Mouse (Mus musculus) midbrain, embryonic 15.5 days (tissue): Measurements from ENCODE around the gene Slit3. TPM values are rescaled to one million over a fixed set of nuclear protein-coding genes. Genes with fewer than 3 reads are reported as not detected.
A peak's percentile ranks its signal among the peaks of the same experiment; 100 is the strongest.

Source experiments
- ATAC-seq: fragments of 200-750 bp; cut with Nextera tagmentation; replicated peaks from 2 replicates; pipeline ENCODE4 v1.8.0; 2017; ENCODE audit warnings: moderate TSS enrichment
- H3K27ac ChIP-seq: fragments of 300-500 bp; sonication (generic); 2 replicates; pipeline ENCODE4 v1.5.1; 2015; ENCODE audit warnings: mild to moderate bottlenecking, inconsistent platforms
- H3K27me3 ChIP-seq: fragments of 300-500 bp; sonication (generic); replicated peaks from 2 replicates; pipeline ENCODE4 v1.6.1; 2015; ENCODE audit warnings: inconsistent platforms
- H3K36me3 ChIP-seq: fragments of 300-500 bp; sonication (generic); replicated peaks from 2 replicates; pipeline ENCODE4 v1.6.1; 2015; ENCODE audit warnings: inconsistent platforms
- H3K4me1 ChIP-seq: fragments of 300-500 bp; sonication (generic); 2 replicates; pipeline ENCODE4 v1.6.1; 2015; ENCODE audit warnings: inconsistent platforms
- H3K4me2 ChIP-seq: fragments of 300-500 bp; sonication (generic); 2 replicates; pipeline ENCODE4 v1.6.1; 2015; ENCODE audit warnings: inconsistent platforms, mild to moderate bottlenecking, moderate library complexity
- H3K4me3 ChIP-seq: fragments of 300-500 bp; sonication (generic); 2 replicates; pipeline ENCODE4 v1.5.1; 2015; ENCODE audit warnings: mild to moderate bottlenecking, inconsistent platforms
- H3K9ac ChIP-seq: fragments of 300-500 bp; sonication (generic); 2 replicates; pipeline ENCODE4 v1.6.1; 2015; ENCODE audit warnings: mild to moderate bottlenecking, inconsistent platforms
- H3K9me3 ChIP-seq: fragments of 300-500 bp; sonication (generic); 2 replicates; pipeline ENCODE4 v1.6.1; 2016; ENCODE audit warnings: inconsistent platforms
- WGBS: fragments of 180-500 bp; shearing (Covaris S2); methylation state at CpG from one replicate; pipeline ENCODE4 v1.1.7; 2015; ENCODE audit warnings: mixed read lengths; 5-methylcytosine and 5-hydroxymethylcytosine counted together
- polyA plus RNA-seq: library from polyadenylated mRNA; unstranded; fragments of >200 nt; fragmentation: Nextera tagmentation; extraction: Ambion mirVana; gene quantifications from 2 replicates; pipeline ENCODE4 v1.2.1, GENCODE M21; 2015

Gene Slit3
- polyA plus RNA-seq, 1 experiment from 2014 or later, result 5.9 TPM

DNA sequence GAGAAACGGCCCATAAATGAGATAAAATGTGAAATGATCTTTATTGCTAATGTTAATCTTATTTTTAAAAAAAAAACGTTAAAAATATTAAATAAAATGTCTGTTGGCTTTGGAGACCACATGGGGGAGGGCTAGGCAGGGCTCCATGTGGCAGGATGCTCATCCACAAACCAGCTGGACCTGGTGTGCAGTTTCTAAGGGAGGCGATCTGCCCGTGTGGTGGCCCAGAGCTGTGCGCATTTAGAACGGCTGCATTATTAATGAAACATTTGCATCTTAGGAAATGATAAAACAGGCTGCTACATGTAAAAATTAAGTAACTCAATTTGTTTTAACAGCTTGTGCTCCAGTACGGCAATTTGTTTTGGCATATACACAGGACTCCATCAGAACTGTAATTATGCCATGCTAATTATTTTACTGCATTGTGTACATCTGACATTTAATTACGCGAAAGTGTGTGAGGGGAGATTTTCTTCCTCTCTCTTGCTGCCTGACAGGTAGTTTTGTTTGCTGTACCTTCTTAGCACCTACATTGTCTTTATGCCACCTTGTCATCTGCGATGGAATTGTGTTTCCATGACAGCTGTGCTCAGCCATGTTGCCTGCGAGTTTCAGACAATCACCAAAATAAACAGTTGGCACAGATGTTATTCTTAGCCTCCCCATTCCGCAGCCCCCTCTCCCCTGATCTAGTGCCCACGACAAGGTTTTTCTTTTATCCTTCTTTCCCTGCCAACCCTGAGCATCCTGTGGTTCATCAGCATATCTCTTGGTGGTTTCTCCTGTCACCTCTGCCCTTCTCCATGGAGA is 165.8 kb downstream of the Slit3 start:
- 0 out of 2 replicates have a peak, but pooled peaks have one; percentile 27 for ATAC-seq
- Histone ChIP-seq H3K4me1 (peaks cover 16% of the 10 kb centered on the region), H3K27me3 (no peaks in the 10 kb centered on the region), H3K4me2 (no peak overlapping the region), H3K9ac (no peak overlapping the region), H3K9me3 (no peaks in the 10 kb centered on the region), H3K27ac (no peak overlapping the region), H3K4me3 (no peak overlapping the region), H3K36me3 (no peaks in the 10 kb centered on the region)
- 60% methylated on average over 13 of the region's 13 CpGs for WGBS

- H3K9me3 ChIP-seq, result no peaks in the 10 kb centered on the region
- H3K9ac ChIP-seq, result no peak overlapping the region
- H3K4me1 ChIP-seq, result peaks cover 14% of the 10 kb centered on the region
- H3K27me3 ChIP-seq, result no peaks in the 10 kb centered on the region
- H3K27ac ChIP-seq, result no peak overlapping the region
- H3K36me3 ChIP-seq, result no peaks in the 10 kb centered on the region
- no peak for ATAC-seq
- H3K4me2 ChIP-seq, result no peak overlapping the region
- H3K4me3 ChIP-seq, result no peak overlapping the region
- WGBS, result 93% methylated on average over 7 of the region's 7 CpGs
Measured at GRCm38 (mm10) chr11:35288056-35288455, 167.0 kb downstream of the Slit3 start.

GRCm38 (mm10) chr11:35288761-35289278 is 167.8 kb downstream of the Slit3 start:
- 88% methylated on average over 14 of the region's 14 CpGs for WGBS
- no peaks in the 10 kb centered on the region for H3K36me3 ChIP-seq
- ATAC-seq, result no peak
- H3K4me2 ChIP-seq, result no peak overlapping the region
- no peaks in the 10 kb centered on the region for H3K9me3 ChIP-seq
- H3K27ac ChIP-seq, result no peak overlapping the region
- peaks cover 6% of the 10 kb centered on the region; the same call in 1 of the 2 replicates for H3K4me1 ChIP-seq
- H3K4me3 ChIP-seq, result no peak overlapping the region
- no peaks in the 10 kb centered on the region for H3K27me3 ChIP-seq
- H3K9ac ChIP-seq, result no peak overlapping the region

- Histone ChIP-seq H3K9me3 (no peaks in the 10 kb centered on the region), H3K9ac (no peak overlapping the region), H3K27ac (no peak overlapping the region), H3K27me3 (no peaks in the 10 kb centered on the region), H3K4me2 (no peak overlapping the region), H3K4me3 (no peak overlapping the region), H3K36me3 (no peaks in the 10 kb centered on the region), H3K4me1 (peaks cover 2% of the 10 kb centered on the region; the same call in 1 of the 2 replicates)
- 83% methylated on average over 8 of the region's 8 CpGs for WGBS
- ATAC-seq, result no peak
Measured at GRCm38 (mm10) chr11:35292228-35292747, 171.3 kb downstream of the Slit3 start.

DNA sequence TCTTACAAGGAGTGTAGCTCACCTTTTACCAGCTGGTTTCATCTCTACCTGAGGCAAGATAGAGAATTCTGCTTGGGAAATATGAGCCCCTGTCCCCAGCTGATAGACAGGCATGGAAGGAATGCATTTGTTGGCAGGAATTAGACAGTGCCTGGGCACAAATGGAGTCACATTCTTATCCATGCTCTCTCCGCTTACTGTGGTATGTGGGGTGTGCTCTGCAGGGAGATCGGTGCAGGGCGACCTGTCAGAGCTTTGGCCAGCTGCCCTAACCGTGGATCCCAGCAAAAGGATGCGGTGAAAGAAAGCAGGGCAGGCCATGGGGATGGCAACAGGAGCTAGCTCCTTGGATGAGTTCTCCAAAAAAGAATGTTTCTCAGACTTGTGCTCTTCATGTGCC is 172.2 kb downstream of the Slit3 start:
- Histone ChIP-seq H3K27ac (no peak overlapping the region), H3K36me3 (no peaks in the 10 kb centered on the region), H3K4me1 (peaks cover 2% of the 10 kb centered on the region; the same call in 1 of the 2 replicates), H3K4me3 (no peak overlapping the region), H3K9ac (no peak overlapping the region), H3K9me3 (no peaks in the 10 kb centered on the region), H3K27me3 (no peaks in the 10 kb centered on the region), H3K4me2 (no peak overlapping the region)
- WGBS, result 81% methylated on average over 5 of the region's 5 CpGs
- no peak for ATAC-seq

DNA sequence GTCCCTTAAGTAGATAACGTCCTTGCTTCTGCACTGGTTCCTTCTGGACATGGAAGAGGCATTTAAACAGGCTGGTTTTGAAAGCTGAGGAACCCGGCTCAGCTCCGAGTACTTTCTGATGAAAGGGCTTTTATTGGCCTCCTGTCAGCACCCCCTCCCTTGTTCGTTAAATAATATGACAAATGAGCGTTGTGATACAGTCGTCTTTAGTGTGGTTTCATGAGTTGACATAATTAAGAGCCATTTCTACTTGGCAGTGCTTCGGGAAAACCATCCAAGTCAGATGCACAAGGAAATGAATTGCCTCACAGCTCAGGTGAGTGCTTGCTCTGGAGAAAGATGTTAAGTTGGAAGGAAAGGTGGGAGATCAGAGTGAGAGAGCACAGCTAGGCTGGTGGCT is 173.6 kb downstream of the Slit3 start:
- ATAC-seq, result no peak
- H3K9ac ChIP-seq, result no peak overlapping the region
- peaks cover 2% of the 10 kb centered on the region; the same call in 1 of the 2 replicates for H3K4me1 ChIP-seq
- no peak overlapping the region for H3K27ac ChIP-seq
- no peaks in the 10 kb centered on the region for H3K27me3 ChIP-seq
- 65% methylated on average over 7 of the region's 7 CpGs for WGBS
- no peak overlapping the region for H3K4me2 ChIP-seq
- no peak overlapping the region for H3K4me3 ChIP-seq
- H3K36me3 ChIP-seq, result no peaks in the 10 kb centered on the region
- no peaks in the 10 kb centered on the region for H3K9me3 ChIP-seq

DNA sequence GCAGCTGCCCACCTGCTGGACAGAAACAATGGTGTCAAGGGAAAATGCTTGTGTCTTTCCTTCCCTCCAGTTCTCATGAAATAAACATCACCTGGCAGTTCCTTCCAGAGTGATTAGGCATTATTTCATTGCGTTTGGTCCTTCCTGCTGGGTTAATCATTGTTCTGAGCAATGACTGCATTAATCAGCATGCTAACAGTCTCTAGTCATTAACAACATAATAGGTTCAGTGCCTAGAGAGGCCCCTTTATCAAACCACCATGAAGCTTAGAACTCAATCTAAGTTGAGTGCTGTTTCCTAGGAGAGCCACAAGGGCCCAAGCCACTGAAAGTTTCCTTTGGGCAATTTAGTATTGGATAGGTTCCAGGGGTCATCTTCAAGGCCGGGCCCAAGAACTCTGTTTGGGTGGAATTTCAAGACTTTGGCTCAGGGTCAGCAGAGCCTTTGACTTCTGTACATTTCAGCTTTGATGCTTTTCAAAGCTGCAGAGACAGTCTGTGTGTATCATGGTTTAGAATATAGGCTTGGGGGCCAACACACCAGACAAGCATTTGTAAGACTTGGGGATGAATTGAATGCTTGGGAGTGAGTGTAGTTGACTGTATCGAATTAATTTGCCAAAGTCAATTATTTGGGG is 174.3 kb downstream of the Slit3 start:
- Histone ChIP-seq H3K4me1 (peaks cover 2% of the 10 kb centered on the region; the same call in 1 of the 2 replicates), H3K36me3 (no peaks in the 10 kb centered on the region), H3K4me3 (no peak overlapping the region), H3K4me2 (no peak overlapping the region), H3K27me3 (0 out of 2 replicates have a peak, but pooled peaks cover 4% of the 10 kb centered on the region), H3K9ac (no peak overlapping the region), H3K27ac (no peak overlapping the region), H3K9me3 (no peaks in the 10 kb centered on the region)
- whole genome bisulfite sequencing, result 48% methylated on average over 3 of the region's 3 CpGs
- no peak for ATAC-seq

DNA sequence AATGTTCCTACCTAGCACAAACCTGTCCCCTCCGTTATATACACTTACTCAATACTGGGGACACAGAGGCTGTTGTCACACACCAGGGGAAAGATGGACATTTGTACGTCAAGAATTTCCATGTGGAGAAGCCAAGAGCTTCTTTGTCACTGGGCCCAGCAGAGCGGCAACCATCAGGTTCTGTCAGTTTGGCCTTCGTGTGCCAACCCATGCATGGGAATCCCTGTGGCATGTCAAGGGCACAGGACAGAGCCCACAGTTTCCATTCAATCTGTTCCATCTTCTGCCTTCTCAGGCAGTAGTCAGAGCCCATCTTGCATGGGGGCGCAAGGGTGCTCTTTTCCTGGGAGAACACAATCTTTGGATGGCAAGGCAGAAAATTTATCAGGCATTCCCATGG is 175.8 kb downstream of the Slit3 start:
- no peak overlapping the region for H3K4me2 ChIP-seq
- no peak overlapping the region for H3K27ac ChIP-seq
- WGBS, result 94% methylated on average over 5 of the region's 5 CpGs
- no peaks in the 10 kb centered on the region for H3K9me3 ChIP-seq
- no peak overlapping the region for H3K9ac ChIP-seq
- no peaks in the 10 kb centered on the region for H3K36me3 ChIP-seq
- no peak overlapping the region for H3K4me3 ChIP-seq
- ATAC-seq, result no peak
- 0 out of 2 replicates have a peak, but pooled peaks cover 4% of the 10 kb centered on the region for H3K27me3 ChIP-seq
- peaks cover 2% of the 10 kb centered on the region; the same call in 1 of the 2 replicates for H3K4me1 ChIP-seq

DNA sequence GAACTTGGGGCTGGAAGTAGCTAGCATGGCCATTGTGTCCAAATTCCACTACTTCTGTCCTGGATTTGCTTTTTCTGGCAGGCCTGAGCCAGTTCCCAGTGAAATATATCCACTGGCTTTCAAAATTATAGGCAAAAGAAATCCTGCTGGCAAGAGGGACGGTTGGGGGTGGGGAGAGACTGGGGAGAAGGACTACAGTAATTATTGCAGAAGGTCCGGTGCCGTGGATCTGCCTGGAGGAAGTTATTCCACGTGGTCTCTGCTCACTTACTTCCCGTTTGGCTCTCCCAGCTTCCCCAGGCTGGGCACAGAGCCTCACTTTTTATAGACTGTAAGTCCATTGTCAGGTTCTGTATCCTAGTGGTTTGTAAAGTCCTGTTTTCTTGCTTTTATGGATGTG is 176.3 kb downstream of the Slit3 start:
- no peak overlapping the region for H3K4me2 ChIP-seq
- H3K27ac ChIP-seq, result no peak overlapping the region
- H3K36me3 ChIP-seq, result no peaks in the 10 kb centered on the region
- H3K9ac ChIP-seq, result no peak overlapping the region
- H3K4me1 ChIP-seq, result peaks cover 2% of the 10 kb centered on the region; the same call in 1 of the 2 replicates
- no peak overlapping the region for H3K4me3 ChIP-seq
- no peaks in the 10 kb centered on the region for H3K9me3 ChIP-seq
- no peak for ATAC-seq
- 73% methylated on average over 5 of the region's 5 CpGs for WGBS
- 0 out of 2 replicates have a peak, but pooled peaks cover 4% of the 10 kb centered on the region for H3K27me3 ChIP-seq

DNA sequence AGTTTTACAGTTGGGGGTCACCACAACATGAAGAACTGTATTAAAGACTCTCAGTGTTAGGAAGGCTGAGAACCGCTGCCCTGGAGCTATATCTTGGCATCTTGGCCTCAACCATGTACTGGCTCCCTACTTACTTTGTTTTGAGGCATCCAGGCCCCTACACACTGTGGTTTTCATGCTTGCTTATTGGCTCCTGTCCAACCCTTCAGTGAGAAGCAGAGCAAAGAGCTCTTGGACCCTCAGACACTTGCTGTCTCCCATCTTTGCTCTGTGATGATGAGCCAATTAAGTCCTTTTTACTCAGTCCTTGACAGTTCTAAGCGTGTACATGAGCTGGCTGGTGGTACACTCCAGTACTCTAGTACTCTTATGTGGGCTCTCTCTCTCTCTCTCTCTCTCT is 177.5 kb downstream of the Slit3 start:
- no peak overlapping the region for H3K4me2 ChIP-seq
- no peak overlapping the region for H3K4me3 ChIP-seq
- 0 out of 2 replicates have a peak, but pooled peaks cover 4% of the 10 kb centered on the region for H3K27me3 ChIP-seq
- no peak overlapping the region for H3K9ac ChIP-seq
- H3K4me1 ChIP-seq, result peaks cover 2% of the 10 kb centered on the region; the same call in 1 of the 2 replicates
- H3K27ac ChIP-seq, result no peak overlapping the region
- no peaks in the 10 kb centered on the region for H3K9me3 ChIP-seq
- 75% methylated on average over 2 of the region's 2 CpGs for WGBS
- no peaks in the 10 kb centered on the region for H3K36me3 ChIP-seq
- no peak for ATAC-seq

- no peak overlapping the region for H3K4me2 ChIP-seq
- no peak overlapping the region for H3K27ac ChIP-seq
- H3K9me3 ChIP-seq, result no peaks in the 10 kb centered on the region
- H3K4me1 ChIP-seq, result peaks cover 2% of the 10 kb centered on the region; the same call in 1 of the 2 replicates
- H3K9ac ChIP-seq, result no peak overlapping the region
- ATAC-seq, result no peak
- 0 out of 2 replicates have a peak, but pooled peaks cover 4% of the 10 kb centered on the region for H3K27me3 ChIP-seq
- WGBS, result 68% methylated on average over 7 of the region's 7 CpGs
- no peak overlapping the region for H3K4me3 ChIP-seq
- no peaks in the 10 kb centered on the region for H3K36me3 ChIP-seq
Measured at GRCm38 (mm10) chr11:35299857-35300375, 178.9 kb downstream of the Slit3 start.

DNA sequence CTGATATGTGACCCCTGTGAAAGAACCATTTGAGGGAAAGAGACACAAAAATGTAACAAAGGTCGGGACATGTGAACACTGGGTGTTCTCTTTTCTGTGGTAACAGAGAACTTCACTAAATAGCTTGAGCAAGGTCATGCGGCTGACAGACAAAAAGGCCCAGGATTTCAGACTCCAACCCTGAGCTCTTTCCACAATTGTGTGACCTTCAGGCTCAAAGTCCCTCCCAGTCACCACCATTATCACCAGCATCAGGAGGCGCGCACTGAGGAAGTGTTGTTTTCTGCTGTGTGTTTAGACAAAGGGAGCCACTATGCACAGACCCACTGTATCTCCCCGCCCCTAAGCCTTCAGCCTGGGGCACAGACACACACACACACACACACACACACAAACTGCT is 181.2 kb downstream of the Slit3 start:
- Histone ChIP-seq H3K27ac (no peak overlapping the region), H3K4me2 (no peak overlapping the region), H3K4me1 (no peaks in the 10 kb centered on the region), H3K36me3 (no peaks in the 10 kb centered on the region), H3K9ac (no peak overlapping the region), H3K4me3 (no peak overlapping the region), H3K27me3 (0 out of 2 replicates have a peak, but pooled peaks cover 4% of the 10 kb centered on the region), H3K9me3 (no peaks in the 10 kb centered on the region)
- 89% methylated on average over 5 of the region's 5 CpGs for WGBS
- no peak for ATAC-seq
